Mouse (Mus musculus) megakaryocyte, embryonic 14.5 days (primary cell): Measurements from ENCODE around the gene Glra4. TPM values are rescaled to one million over a fixed set of nuclear protein-coding genes. Genes with fewer than 3 reads are reported as not detected.

Source experiments
- H3K27me3 ChIP-seq: replicated peaks from 2 replicates; pipeline ENCODE3; 2012; ENCODE audit warnings: inconsistent platforms
- H3K36me3 ChIP-seq: replicated peaks from 2 replicates; pipeline ENCODE3; 2012; ENCODE audit warnings: low read length, inconsistent platforms, mixed read lengths
- H3K4me1 ChIP-seq: 2 replicates; pipeline ENCODE4 v1.6.1; 2012; ENCODE audit warnings: inconsistent platforms
- H3K4me3 ChIP-seq: replicated peaks from 2 replicates; pipeline ENCODE3; 2012; ENCODE audit warnings: moderate library complexity, mild to moderate bottlenecking, inconsistent platforms
- H3K9me3 ChIP-seq: 2 replicates; pipeline ENCODE4 v1.6.1; 2012; ENCODE audit warnings: inconsistent platforms
- FLI1 ChIP-seq: IDR thresholded peaks from 2 replicates; pipeline ENCODE4 v1.6.1; 2012; ENCODE audit warnings: low read length, inconsistent platforms, mixed read lengths
- GATA1 ChIP-seq: IDR thresholded peaks from 3 replicates; pipeline ENCODE4 v1.6.1; 2012; ENCODE audit warnings: mixed read lengths, low read length, inconsistent platforms, borderline replicate concordance
- polyA plus RNA-seq: library from polyadenylated mRNA; stranded (reverse); fragments of >175 nt; gene quantifications from 2 replicates; pipeline ENCODE4 v1.2.3, GENCODE M21; 2012; ENCODE audit warnings: low replicate concordance; ENCODE audit not compliant: insufficient read depth

Glra4 gene
- not detected in 2 replicates for polyA plus RNA-seq

- no peaks in the 10 kb centered on the region for H3K4me1 ChIP-seq
- no peaks in the 10 kb centered on the region for H3K9me3 ChIP-seq
- no peak for TF ChIP-seq GATA1
- TF ChIP-seq FLI1, result no peak
Observed at GRCm38 (mm10) chrX:136780041-136780440, at the start of gene Glra4. Glra4 (minus strand) TSS chrX:136780141.

DNA sequence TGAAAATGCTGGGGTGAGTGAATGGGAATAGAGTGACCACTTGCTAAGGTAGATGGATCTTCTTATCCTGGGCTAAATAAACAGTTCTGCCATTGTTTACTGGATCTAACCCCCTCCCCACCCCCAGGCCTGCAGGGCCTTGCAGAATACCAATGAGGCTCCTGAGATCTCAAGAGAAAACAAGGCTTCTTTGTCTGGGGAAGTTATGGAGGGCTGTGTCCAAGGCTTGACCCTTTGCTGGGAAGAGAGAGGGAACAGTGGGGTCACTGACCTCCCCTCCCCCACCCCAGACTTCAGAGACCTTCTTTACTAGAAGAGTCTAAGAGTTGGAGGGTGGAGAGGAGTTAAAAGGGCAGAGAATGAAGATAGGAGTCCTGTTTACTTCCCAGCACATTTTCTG, 48.7 kb upstream of the Glra4 start:
- Histone ChIP-seq H3K36me3 (no peaks in the 10 kb centered on the region), H3K4me1 (peaks cover 34% of the 10 kb centered on the region), H3K4me3 (no peak overlapping the region), H3K27me3 (peaks cover 15% of the 10 kb centered on the region), H3K9me3 (no peaks in the 10 kb centered on the region)
- TF ChIP-seq FLI1, result no peak
- no peak for TF ChIP-seq GATA1

More at GRCm38 (mm10) chrX:136780041-136780440, at the start of gene Glra4:
- Histone ChIP-seq H3K36me3 (no peaks in the 10 kb centered on the region), H3K27me3 (peaks cover 30% of the 10 kb centered on the region), H3K4me3 (no peak within 1 kb of the TSS)

GRCm38 (mm10) chrX:136825016-136825415, 45.1 kb upstream of the Glra4 start:
- H3K9me3 ChIP-seq, result no peaks in the 10 kb centered on the region
- peaks cover 13% of the 10 kb centered on the region for H3K27me3 ChIP-seq
- no peak overlapping the region for H3K4me3 ChIP-seq
- peaks cover 34% of the 10 kb centered on the region for H3K4me1 ChIP-seq
- H3K36me3 ChIP-seq, result no peaks in the 10 kb centered on the region
- no peak for TF ChIP-seq GATA1
- no peak for TF ChIP-seq FLI1

- H3K4me1 ChIP-seq, result peaks cover 30% of the 10 kb centered on the region
- peaks cover 19% of the 10 kb centered on the region for H3K27me3 ChIP-seq
- H3K9me3 ChIP-seq, result no peaks in the 10 kb centered on the region
- no peaks in the 10 kb centered on the region for H3K36me3 ChIP-seq
- H3K4me3 ChIP-seq, result no peak within 1 kb of the TSS
- TF ChIP-seq GATA1, result no peak
Observed at GRCm38 (mm10) chrX:136822371-136822770, 42.4 kb upstream of the Glra4 start, which contains the start of gene Plp1. Plp1 (plus strand) TSS chrX:136822671.

GRCm38 (mm10) chrX:136820250-136820649, 40.3 kb upstream of the Glra4 start:
- TF ChIP-seq FLI1, result no peak
- no peak for TF ChIP-seq GATA1
- no peaks in the 10 kb centered on the region for H3K36me3 ChIP-seq
- peaks cover 15% of the 10 kb centered on the region for H3K4me1 ChIP-seq
- H3K27me3 ChIP-seq, result peaks cover 20% of the 10 kb centered on the region
- H3K4me3 ChIP-seq, result no peak overlapping the region
- H3K9me3 ChIP-seq, result no peaks in the 10 kb centered on the region

GRCm38 (mm10) chrX:136819752-136820151, 39.8 kb upstream of the Glra4 start:
- TF ChIP-seq GATA1, result no peak
- TF ChIP-seq FLI1, result no peak
- Histone ChIP-seq H3K9me3 (no peaks in the 10 kb centered on the region), H3K36me3 (no peaks in the 10 kb centered on the region), H3K4me1 (peaks cover 10% of the 10 kb centered on the region), H3K27me3 (peaks cover 21% of the 10 kb centered on the region), H3K4me3 (no peak overlapping the region)

GRCm38 (mm10) chrX:136797223-136797622, 17.3 kb upstream of the Glra4 start:
- no peaks in the 10 kb centered on the region for H3K36me3 ChIP-seq
- H3K4me3 ChIP-seq, result no peak overlapping the region
- no peaks in the 10 kb centered on the region for H3K4me1 ChIP-seq
- peaks cover 7% of the 10 kb centered on the region for H3K27me3 ChIP-seq
- H3K9me3 ChIP-seq, result no peaks in the 10 kb centered on the region
- TF ChIP-seq GATA1 (no peak), FLI1 (no peak)

GRCm38 (mm10) chrX:136789446-136789845, 9.5 kb upstream of the Glra4 start:
- Histone ChIP-seq H3K4me3 (no peak overlapping the region), H3K27me3 (peaks cover 16% of the 10 kb centered on the region), H3K36me3 (no peaks in the 10 kb centered on the region), H3K4me1 (no peaks in the 10 kb centered on the region), H3K9me3 (no peaks in the 10 kb centered on the region)
- TF ChIP-seq GATA1, result no peak
- no peak for TF ChIP-seq FLI1

GRCm38 (mm10) chrX:136779262-136779661, 679 bp downstream of the Glra4 start:
- TF ChIP-seq FLI1 (no peak), GATA1 (no peak)
- no peaks in the 10 kb centered on the region for H3K36me3 ChIP-seq
- H3K27me3 ChIP-seq, result peaks cover 32% of the 10 kb centered on the region
- H3K9me3 ChIP-seq, result no peaks in the 10 kb centered on the region
- H3K4me1 ChIP-seq, result no peaks in the 10 kb centered on the region
- H3K4me3 ChIP-seq, result no peak overlapping the region

- Histone ChIP-seq H3K4me1 (no peaks in the 10 kb centered on the region), H3K4me3 (no peak overlapping the region), H3K27me3 (peaks cover 29% of the 10 kb centered on the region), H3K9me3 (no peaks in the 10 kb centered on the region), H3K36me3 (no peaks in the 10 kb centered on the region)
- no peak for TF ChIP-seq FLI1
Observed at GRCm38 (mm10) chrX:136778046-136778445, 1.9 kb downstream of the Glra4 start.

DNA sequence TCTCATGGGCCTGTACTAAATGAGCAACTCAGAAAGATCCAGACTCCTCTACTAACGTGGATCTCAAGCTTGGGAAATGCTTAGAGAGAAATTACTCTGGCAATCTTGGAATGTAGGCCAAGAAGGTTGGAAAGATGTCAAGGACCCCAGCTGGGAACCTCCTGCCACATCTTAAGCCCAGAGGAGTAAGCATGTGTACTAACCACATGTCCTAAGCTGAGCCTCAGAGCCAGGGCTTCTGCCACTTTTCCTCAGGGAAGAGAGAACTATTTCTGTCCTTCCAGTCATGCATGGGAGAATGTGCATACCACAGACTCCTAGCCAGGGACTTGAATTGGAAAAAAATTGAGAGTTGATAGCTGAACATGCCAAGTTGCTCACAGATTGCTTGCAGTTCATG, 6.9 kb downstream of the Glra4 start:
- Histone ChIP-seq H3K36me3 (no peaks in the 10 kb centered on the region), H3K4me3 (no peak overlapping the region), H3K4me1 (no peaks in the 10 kb centered on the region), H3K27me3 (peaks cover 12% of the 10 kb centered on the region), H3K9me3 (no peaks in the 10 kb centered on the region)
- TF ChIP-seq GATA1 (no peak), FLI1 (no peak)
